Mouse (Mus musculus): ENCODE results near the gene Fbxo46.
"Not testable (repeated sequence)": the region's sequence is repeated elsewhere in the genome, so short reads cannot be mapped to it uniquely, and the experiment has no call there.

Fbxo46 gene

GRCm38 (mm10) chr7:19136673-19137334 lies 17.1 kb downstream of the Fbxo46 start:
- DNase-seq, result no peak

GRCm38 (mm10) chr7:19137380-19137779 lies 17.7 kb downstream of the Fbxo46 start:
- DNase-seq, result peak; percentile 35 to 63

- no peak for DNase-seq
Observed at GRCm38 (mm10) chr7:19146793-19147192, 27.1 kb downstream of the Fbxo46 start.

DNA sequence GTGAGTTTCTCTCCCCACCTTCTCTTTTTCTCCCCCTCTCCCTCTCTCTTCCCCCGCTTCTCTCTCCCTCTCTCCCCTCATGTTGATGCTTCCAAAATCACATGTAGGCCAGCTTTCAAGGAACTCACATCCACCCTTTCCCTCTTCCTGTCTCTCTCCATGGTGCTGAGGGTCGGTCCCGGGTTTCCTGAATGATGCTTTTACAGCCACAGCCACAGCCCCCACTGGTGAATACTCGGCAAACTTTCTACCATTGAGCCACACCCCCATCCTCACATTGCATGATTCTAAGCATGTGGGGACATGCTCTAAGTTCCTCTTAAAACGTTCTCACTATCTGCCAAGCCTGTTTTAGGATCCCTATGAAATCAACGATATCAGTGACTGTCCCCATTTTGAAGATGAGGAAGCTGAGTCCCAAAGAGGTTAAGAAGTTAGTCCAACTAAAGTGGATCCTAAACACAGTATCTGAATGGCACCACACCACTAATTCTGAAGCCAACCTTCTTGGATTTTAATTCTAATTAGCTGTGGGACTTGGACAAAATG lies 27.9 kb downstream of the Fbxo46 start:
- no peak for DNase-seq

- DNase-seq, result no peak
Observed at GRCm38 (mm10) chr7:19148180-19148874, 28.7 kb downstream of the Fbxo46 start.

DNA sequence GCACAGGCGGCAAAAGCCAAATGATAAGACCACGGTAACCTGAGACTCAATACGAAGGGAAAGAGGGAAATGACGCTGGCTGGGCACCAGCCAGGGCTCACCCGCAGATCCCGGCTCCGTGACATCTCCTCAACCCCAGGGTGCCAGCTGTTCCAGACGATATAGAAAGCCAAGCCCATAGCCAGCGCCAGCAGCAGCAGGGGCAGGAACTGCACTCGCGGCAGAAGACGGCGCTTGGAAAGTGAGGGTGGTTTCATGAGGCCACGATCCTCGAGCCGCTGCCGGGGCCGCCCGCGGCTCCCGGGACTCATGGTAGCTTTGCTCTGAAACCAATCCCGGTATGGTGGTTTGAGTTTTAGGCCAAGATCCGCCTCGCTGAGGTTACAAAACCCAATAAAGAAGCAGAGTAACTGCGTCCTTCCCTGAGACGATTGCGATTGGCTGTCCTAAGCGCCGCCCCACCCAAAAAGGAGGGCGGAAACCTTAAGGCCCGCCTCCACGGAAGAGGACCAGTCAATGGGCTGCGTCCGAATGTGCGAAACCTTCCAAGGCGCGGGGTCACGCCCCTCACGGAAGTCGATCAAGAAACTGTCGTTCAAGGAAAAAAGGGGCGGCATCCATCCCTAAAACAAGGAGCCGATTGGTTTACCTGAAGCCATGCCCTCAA lies 29.3 kb downstream of the Fbxo46 start, which contains the start of gene Qpctl:
Gene Qpctl (minus strand): TSS at position 417 of the 667 bp plus-strand sequence.
- DNase-seq, result peak; percentile 95 to 96

- peak; percentile 88 to 94 for DNase-seq
Observed at GRCm38 (mm10) chr7:19149626-19150025, 30.0 kb downstream of the Fbxo46 start, which contains the start of gene Snrpd2. TSS of gene Snrpd2 (plus strand) at chr7:19149722.

DNA sequence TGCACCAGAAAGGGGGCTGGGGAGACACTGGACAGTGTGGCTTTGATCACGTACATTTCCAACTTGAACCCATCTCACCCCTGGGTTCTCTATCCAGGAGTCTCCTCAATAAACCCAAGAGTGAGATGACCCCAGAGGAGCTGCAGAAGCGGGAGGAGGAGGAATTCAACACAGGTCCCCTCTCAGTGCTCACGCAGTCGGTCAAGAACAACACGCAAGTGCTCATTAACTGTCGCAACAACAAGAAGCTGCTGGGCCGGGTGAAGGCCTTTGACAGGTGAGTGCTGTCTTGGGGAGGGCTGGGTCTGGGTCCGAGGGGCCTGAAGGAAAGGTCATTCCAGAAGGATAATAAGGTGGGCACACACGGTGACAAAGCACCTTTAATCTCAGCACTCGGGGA lies 31.5 kb downstream of the Fbxo46 start:
- not testable (repeated sequence) for DNase-seq

GRCm38 (mm10) chr7:19154796-19155195 lies 35.1 kb downstream of the Fbxo46 start:
- no peak for DNase-seq

DNA sequence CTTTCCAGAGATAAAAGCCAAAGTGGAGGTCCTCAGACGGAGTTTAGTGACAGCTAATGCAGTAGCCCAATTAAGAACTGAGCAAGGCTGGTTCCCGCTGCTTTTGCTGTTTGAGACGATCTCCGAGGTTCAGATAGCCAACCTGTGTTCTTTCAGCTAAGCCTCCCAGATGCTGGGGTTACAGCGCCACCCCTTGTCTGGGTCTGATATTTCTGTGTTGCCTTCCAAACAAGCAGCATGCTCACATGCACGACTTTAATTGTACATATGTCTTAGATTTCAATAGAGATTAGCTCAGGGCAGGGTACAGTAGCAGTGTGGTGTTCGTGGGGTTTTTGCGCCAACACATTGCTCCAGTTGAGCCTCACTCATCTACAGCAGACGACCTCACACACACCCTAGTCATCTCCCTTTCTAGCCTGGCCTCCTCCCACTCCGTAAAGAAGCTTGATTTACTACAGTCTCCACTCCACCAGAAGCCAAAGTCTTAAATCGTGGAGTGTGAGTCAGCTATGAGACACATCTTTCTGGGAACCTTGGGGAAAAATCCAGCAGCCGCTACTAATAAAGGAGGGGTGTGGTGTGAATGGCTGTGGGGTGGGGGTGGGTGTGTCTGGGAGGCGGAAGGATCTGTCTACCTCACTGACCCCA lies 36.3 kb downstream of the Fbxo46 start:
- no peak for DNase-seq

DNA sequence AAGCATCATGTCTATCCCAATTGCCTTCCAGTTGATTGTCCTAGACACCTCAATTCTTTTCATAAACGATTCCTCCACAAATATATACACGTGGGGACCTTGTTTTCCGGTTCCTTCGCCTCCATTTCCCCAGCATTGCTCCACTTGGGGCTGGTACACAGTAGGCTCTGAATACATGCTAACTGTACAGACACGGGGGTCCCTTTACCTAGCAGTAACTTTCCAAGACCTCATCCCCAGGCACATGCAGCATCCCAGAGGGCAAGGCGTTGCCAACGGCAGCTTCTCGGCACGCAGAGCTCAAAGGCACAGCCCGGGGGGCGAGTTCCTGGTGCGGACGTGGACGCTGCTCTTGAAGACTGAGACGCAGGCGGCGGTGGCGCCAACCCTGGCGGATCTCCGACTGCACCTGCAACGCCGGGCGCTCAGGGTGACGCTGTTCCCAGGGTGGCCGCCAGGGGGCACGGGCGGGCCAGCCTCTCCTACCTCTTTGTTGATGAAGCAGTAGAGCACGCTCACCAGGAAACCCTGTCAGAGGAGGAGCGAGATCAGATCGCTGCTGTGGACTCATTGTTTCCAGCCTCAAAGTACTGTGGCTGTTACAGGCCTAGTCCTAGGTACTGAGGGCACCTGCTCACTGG lies 37.6 kb downstream of the Fbxo46 start:
- DNase-seq, result peak; percentile 83 to 96

DNA sequence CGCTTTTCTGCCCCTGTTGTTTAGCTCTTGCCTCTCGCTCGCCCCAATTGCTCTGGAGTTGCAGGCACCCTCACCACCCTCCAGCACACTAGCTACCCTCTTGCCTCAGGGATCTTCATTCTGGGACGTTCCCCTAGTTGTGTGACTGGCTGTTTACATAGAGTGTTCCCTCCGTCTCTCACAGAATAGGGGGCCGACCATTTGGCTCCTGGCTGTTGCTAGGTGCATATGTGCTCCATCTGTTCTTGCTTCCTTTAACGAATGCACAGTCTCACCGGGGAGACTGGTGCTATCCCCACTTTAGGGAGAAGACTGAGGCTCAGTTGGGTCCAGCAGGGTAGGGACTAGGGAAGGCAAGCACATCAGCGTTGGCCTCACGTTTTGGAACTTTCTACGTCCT lies 38.9 kb downstream of the Fbxo46 start:
- no peak for DNase-seq

GRCm38 (mm10) chr7:19159411-19159810 lies 39.8 kb downstream of the Fbxo46 start:
- no peak for DNase-seq

DNA sequence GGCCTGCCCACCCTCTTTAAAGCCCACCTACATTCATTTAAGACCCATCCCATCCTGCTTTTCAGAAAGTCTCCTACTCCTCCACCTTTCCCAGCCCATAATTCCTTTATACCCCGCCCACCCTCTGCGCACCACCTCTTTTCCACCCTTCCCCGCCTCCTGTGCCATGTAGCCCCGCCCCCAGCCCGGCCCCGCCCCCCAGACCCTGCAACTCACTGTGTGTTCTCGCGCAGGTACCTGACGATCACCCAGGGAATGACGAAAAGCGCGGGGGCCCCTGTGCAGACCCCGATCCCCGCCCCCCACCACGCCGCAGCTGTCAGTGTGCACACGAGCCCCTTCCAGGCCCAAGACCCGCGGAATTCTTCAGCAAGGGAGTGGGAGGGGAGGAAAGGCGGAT lies 40.5 kb downstream of the Fbxo46 start:
- no peak for DNase-seq

GRCm38 (mm10) chr7:19162928-19163327 lies 43.3 kb downstream of the Fbxo46 start:
- no peak for DNase-seq

DNA sequence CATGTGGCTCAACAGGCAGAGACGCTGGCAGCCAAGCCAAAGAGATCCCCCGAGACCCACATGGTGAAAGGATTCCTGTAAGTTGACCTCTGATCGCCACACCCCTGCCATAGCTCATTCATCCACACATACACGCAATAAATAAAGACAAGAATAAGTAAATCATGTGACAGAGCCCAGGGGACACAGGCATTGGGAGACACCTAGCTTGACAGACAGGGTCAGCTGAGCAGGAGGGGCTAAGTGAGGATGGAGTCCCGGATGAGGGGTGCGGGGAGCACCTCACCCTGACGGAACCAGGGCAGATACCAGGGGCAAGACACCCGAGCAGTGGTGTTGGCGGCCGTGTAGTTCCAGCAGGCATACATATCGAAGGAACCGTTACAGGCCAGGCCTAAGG lies 44.1 kb downstream of the Fbxo46 start:
- DNase-seq, result no peak

DNA sequence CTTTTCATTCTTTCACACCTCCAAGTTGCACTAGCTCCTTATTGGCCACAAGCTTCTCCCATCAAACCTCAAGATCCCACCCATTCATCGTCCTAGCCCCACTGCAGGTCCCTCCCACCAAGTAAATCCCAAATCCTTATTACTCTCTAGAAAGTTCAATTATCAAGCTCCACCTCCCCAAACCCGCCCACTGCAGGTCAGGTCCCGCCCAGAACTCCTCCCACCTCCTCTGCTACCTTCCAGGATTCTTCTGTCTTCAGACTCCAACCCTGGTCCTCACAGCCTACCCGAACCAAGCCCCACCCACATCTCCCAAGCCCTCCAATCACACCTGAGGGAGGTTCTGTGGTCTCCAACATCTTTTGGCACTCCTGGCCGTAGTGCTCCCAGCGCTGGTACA lies 44.5 kb downstream of the Fbxo46 start:
- no peak for DNase-seq

- no peak for DNase-seq
Observed at GRCm38 (mm10) chr7:19164978-19165377, 45.3 kb downstream of the Fbxo46 start.

GRCm38 (mm10) chr7:19165656-19166423 lies 46.2 kb downstream of the Fbxo46 start, which contains the start of gene Gipr:
TSS of gene Gipr (minus strand) at chr7:19166127.
- DNase-seq, result no peak

DNA sequence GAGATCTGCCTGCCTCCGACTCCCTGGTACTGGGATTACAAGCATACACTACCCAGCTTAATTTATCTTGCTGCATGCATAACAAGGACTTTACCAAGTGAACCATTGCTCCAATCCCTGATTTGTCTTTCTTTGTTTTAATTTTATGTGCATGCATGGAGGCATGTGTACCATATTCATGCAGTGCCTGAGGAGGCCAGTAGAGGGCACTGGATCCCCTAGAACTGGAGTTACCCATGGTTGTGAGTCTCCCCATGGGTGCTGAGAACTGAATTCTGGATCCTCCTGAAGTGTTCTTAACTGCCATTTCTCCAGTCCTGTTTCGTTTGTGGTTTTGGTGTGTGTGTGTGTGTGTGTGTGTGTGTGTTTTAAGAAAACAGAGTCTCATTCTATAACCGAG lies 47.3 kb downstream of the Fbxo46 start:
- no peak for DNase-seq

DNA sequence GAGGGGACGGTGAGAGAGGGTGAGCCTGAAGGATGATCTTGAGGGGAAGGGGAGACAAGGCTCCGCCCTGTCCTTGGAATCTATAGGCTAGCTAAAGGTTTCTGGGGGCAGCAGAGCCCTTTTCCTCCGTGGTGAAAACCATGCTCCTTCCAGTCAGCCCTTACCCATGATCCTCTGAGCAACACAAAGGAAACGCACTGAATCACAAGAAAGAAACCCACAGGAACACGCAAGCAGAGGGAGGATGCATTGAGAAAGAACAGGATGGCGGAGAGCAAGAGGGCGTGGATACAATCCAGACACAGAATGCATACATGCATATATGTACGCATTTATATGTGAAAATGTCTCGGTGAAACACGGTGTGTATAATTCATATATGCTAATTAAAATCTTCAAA lies 49.8 kb downstream of the Fbxo46 start:
- DNase-seq, result no peak

- no peak for DNase-seq
Observed at GRCm38 (mm10) chr7:19170142-19170541, 50.5 kb downstream of the Fbxo46 start.

Data from spleen, adult 18-20 months (tissue).